9 mouse cellular contexts compared by ENCODE assay signal in genomic region chr11:101230061-101230511, GRCm38 (mm10). TPM values are rescaled to one million over a fixed set of nuclear protein-coding genes. Genes with fewer than 3 reads are reported as not detected.
DNase-seq lines count a peak whose midpoint lies in the region; ATAC-seq lines count a peak whose summit lies in the region.
"Had no signal": no experiment of that assay in that cellular context is flagged by ENCODE, and none has a peak within 500 bp of the region (broad histone marks: within the 10 kb centered on the region; RNA-seq: fewer than 3 reads in every experiment).

No protein-coding gene starts in this region.

- no peak overlapping the region for H3K4me3 ChIP-seq in neural tube, embryonic 11.5 days (ENCODE audit: low read depth, low read length)
- no peak overlapping the region for H3K4me3 ChIP-seq in intestine, embryonic 16.5 days (ENCODE audit: low read length)
- H3K4me3 ChIP-seq in midbrain, embryonic 15.5 days, result no peak overlapping the region

- WGBS in neural tube, embryonic 11.5 days, result 24% methylated on average over 2 of the region's 2 CpGs
- WGBS in intestine, embryonic 16.5 days, result 47% methylated on average over 2 of the region's 2 CpGs
- 26% methylated on average over 2 of the region's 2 CpGs for WGBS in midbrain, embryonic 15.5 days

- no peak overlapping the region; the same call in 1 of the 2 replicates for H3K4me2 ChIP-seq in neural tube, embryonic 11.5 days (ENCODE audit: low read depth)
- H3K4me2 ChIP-seq in intestine, embryonic 16.5 days (ENCODE audit: low read depth, low read length), result peak overlapping the region; percentile 51; the same call in 1 of the 2 replicates
- no peak overlapping the region for H3K4me2 ChIP-seq in midbrain, embryonic 15.5 days

- ATAC-seq in neural tube, embryonic 11.5 days (ENCODE audit: insufficient read depth, low FRiP score, low TSS enrichment), result no peak
- no peak for ATAC-seq in intestine, embryonic 16.5 days
- no peak for ATAC-seq in midbrain, embryonic 15.5 days (replicated peaks)
- ATAC-seq in erythroblast, adult 5-6 weeks (replicated peaks; ENCODE audit: low FRiP score, poor library complexity, severe bottlenecking), result no peak

- DNase-seq in neural tube, embryonic 11.5 days (ENCODE audit: low spot score), result no peak
- DNase-seq in neural tube, embryonic 10.5 days (ENCODE audit: extremely low spot score, low spot score), result no peak
- peak; percentile 75 to 88 for DNase-seq in heart, adult 18-20 months
- no peak for DNase-seq in cerebellum, adult 9-10 months
- DNase-seq in right cerebral cortex, postnatal 36 days (ENCODE audit: low spot score in 2 of 2), result no peak

- no peaks in the 10 kb centered on the region for H3K36me3 ChIP-seq in neural tube, embryonic 11.5 days (ENCODE audit: control insufficient read depth, insufficient read depth, low read length)
- no peaks in the 10 kb centered on the region for H3K36me3 ChIP-seq in intestine, embryonic 16.5 days (ENCODE audit: control insufficient read depth, insufficient read depth, low read length)
- no peaks in the 10 kb centered on the region for H3K36me3 ChIP-seq in midbrain, embryonic 15.5 days (replicated peaks)

- no peak overlapping the region for H3K9ac ChIP-seq in neural tube, embryonic 11.5 days (ENCODE audit: low read length)
- no peak overlapping the region for H3K9ac ChIP-seq in intestine, embryonic 16.5 days (ENCODE audit: low read depth, low read length)
- H3K9ac ChIP-seq in midbrain, embryonic 15.5 days, result no peak overlapping the region
- H3K9ac ChIP-seq: liver, embryonic 14.5 days had no signal

- H3K27me3 ChIP-seq in neural tube, embryonic 11.5 days (ENCODE audit: control insufficient read depth, insufficient read depth, low read length), result no peaks in the 10 kb centered on the region
- no peaks in the 10 kb centered on the region for H3K27me3 ChIP-seq in intestine, embryonic 16.5 days (replicated peaks; ENCODE audit: control insufficient read depth, insufficient read depth, low read length)
- H3K27me3 ChIP-seq in midbrain, embryonic 15.5 days (replicated peaks), result 0 out of 2 replicates have a peak, but pooled peaks cover 3% of the 10 kb centered on the region

- H3K4me1 ChIP-seq in neural tube, embryonic 11.5 days (ENCODE audit: control insufficient read depth, insufficient read depth, low read length), result peaks cover 10% of the 10 kb centered on the region
- peaks cover 33% of the 10 kb centered on the region for H3K4me1 ChIP-seq in intestine, embryonic 16.5 days (ENCODE audit: control insufficient read depth, insufficient read depth, low read length)
- peaks cover 7% of the 10 kb centered on the region for H3K4me1 ChIP-seq in midbrain, embryonic 15.5 days

- 0 out of 2 replicates have a peak overlapping the region, but pooled peaks have one; percentile 11 for H3K27ac ChIP-seq in neural tube, embryonic 11.5 days (ENCODE audit: low read depth, low read length)
- peak overlapping the region; percentile 93 for H3K27ac ChIP-seq in intestine, embryonic 16.5 days (ENCODE audit: low read length)
- H3K27ac ChIP-seq in midbrain, embryonic 15.5 days, result 0 out of 2 replicates have a peak overlapping the region, but pooled peaks have one; percentile 21
- H3K27ac ChIP-seq: liver, embryonic 14.5 days had no signal

- no peaks in the 10 kb centered on the region for H3K9me3 ChIP-seq in neural tube, embryonic 11.5 days (ENCODE audit: control insufficient read depth, low read length)
- no peaks in the 10 kb centered on the region for H3K9me3 ChIP-seq in intestine, embryonic 16.5 days (ENCODE audit: control insufficient read depth, low read length)
- no peaks in the 10 kb centered on the region for H3K9me3 ChIP-seq in midbrain, embryonic 15.5 days

RNA-seq across cellular contexts. Expression of gene Ezh1, which starts 3.8 kb away (rescaled TPM):
- 11.2 and 12.4 TPM in 2 replicates for polyA plus RNA-seq in neural tube, embryonic 11.5 days (2014; fragmentation: Nextera tagmentation; extraction: Ambion mirVana)
- 10 to 100 TPM; 29.8 to 36.4 TPM for total RNA-seq in heart, adult 18-20 months (2021)
- 16.2 and 18.8 TPM in 2 replicates for polyA plus RNA-seq in intestine, embryonic 16.5 days (2015; fragmentation: Nextera tagmentation; extraction: Ambion mirVana)
- 27.4 and 30.7 TPM in 2 replicates for polyA plus RNA-seq in midbrain, embryonic 15.5 days (2015; fragmentation: Nextera tagmentation; extraction: Ambion mirVana)
- total RNA-seq in erythroblast, adult 5-6 weeks (2015; ENCODE audit: low replicate concordance), result 161 and 177 TPM in 2 replicates
- total RNA-seq in erythroblast, adult 5-6 weeks (2017; ENCODE audit: low replicate concordance), result 208 and 251 TPM in 2 replicates

RNA-seq across cellular contexts. Expression of gene Ramp2, which starts 15.7 kb away (rescaled TPM):
- polyA plus RNA-seq in neural tube, embryonic 11.5 days (2014; fragmentation: Nextera tagmentation; extraction: Ambion mirVana), result 72.6 and 73.3 TPM in 2 replicates
- total RNA-seq in heart, adult 18-20 months (2021), result 100 to 1,000 TPM in 1 of 2 experiments, 10 to 100 TPM in 1; 74.7 to 100 TPM
- 87.8 and 95.1 TPM in 2 replicates for polyA plus RNA-seq in intestine, embryonic 16.5 days (2015; fragmentation: Nextera tagmentation; extraction: Ambion mirVana)
- polyA plus RNA-seq in midbrain, embryonic 15.5 days (2015; fragmentation: Nextera tagmentation; extraction: Ambion mirVana), result 86.5 and 103 TPM in 2 replicates
- total RNA-seq in erythroblast, adult 5-6 weeks (2015; ENCODE audit: low replicate concordance), result 2.7 TPM in 1 of 2 replicates, not detected in the other
- total RNA-seq in erythroblast, adult 5-6 weeks (2017; ENCODE audit: low replicate concordance), result not detected in 2 replicates

RNA-seq across cellular contexts. Expression of gene Vps25, which starts 23.4 kb away (rescaled TPM):
- polyA plus RNA-seq in neural tube, embryonic 11.5 days (2014; fragmentation: Nextera tagmentation; extraction: Ambion mirVana), result 124 and 126 TPM in 2 replicates
- 100 to 1,000 TPM in 1 of 2 experiments, 10 to 100 TPM in 1; 87.3 to 107 TPM for total RNA-seq in heart, adult 18-20 months (2021)
- 152 and 155 TPM in 2 replicates for polyA plus RNA-seq in intestine, embryonic 16.5 days (2015; fragmentation: Nextera tagmentation; extraction: Ambion mirVana)
- 123 and 124 TPM in 2 replicates for polyA plus RNA-seq in midbrain, embryonic 15.5 days (2015; fragmentation: Nextera tagmentation; extraction: Ambion mirVana)
- total RNA-seq in erythroblast, adult 5-6 weeks (2015; ENCODE audit: low replicate concordance), result 83.8 and 91.5 TPM in 2 replicates
- total RNA-seq in erythroblast, adult 5-6 weeks (2017; ENCODE audit: low replicate concordance), result 25.0 and 31.3 TPM in 2 replicates

RNA-seq across cellular contexts. Expression of gene Wnk4, which starts 30.3 kb away (rescaled TPM):
- polyA plus RNA-seq in neural tube, embryonic 11.5 days (2014; fragmentation: Nextera tagmentation; extraction: Ambion mirVana), result 6.4 and 7.6 TPM in 2 replicates
- total RNA-seq in heart, adult 18-20 months (2021), result 10 to 100 TPM in 1 of 2 experiments, 1 to 10 TPM in 1; 9.4 to 12.9 TPM
- polyA plus RNA-seq in intestine, embryonic 16.5 days (2015; fragmentation: Nextera tagmentation; extraction: Ambion mirVana), result 10.2 and 10.8 TPM in 2 replicates
- 7.7 and 10.7 TPM in 2 replicates for polyA plus RNA-seq in midbrain, embryonic 15.5 days (2015; fragmentation: Nextera tagmentation; extraction: Ambion mirVana)
- total RNA-seq in erythroblast, adult 5-6 weeks (2015; ENCODE audit: low replicate concordance), result 2.3 and 17.7 TPM in 2 replicates
- total RNA-seq in erythroblast, adult 5-6 weeks (2017; ENCODE audit: low replicate concordance), result 1.5 and 6.0 TPM in 2 replicates

RNA-seq across cellular contexts. Expression of gene Cntd1, which starts 48.7 kb away (rescaled TPM):
- 1.6 and 2.5 TPM in 2 replicates for polyA plus RNA-seq in neural tube, embryonic 11.5 days (2014; fragmentation: Nextera tagmentation; extraction: Ambion mirVana)
- total RNA-seq in heart, adult 18-20 months (2021), result under 1 TPM; 0.15 to 0.23 TPM
- polyA plus RNA-seq in intestine, embryonic 16.5 days (2015; fragmentation: Nextera tagmentation; extraction: Ambion mirVana), result 0.84 and 1.0 TPM in 2 replicates
- polyA plus RNA-seq in midbrain, embryonic 15.5 days (2015; fragmentation: Nextera tagmentation; extraction: Ambion mirVana), result 0.93 and 1.3 TPM in 2 replicates
- total RNA-seq in erythroblast, adult 5-6 weeks (2015; ENCODE audit: low replicate concordance), result 0.96 TPM in 1 of 2 replicates, not detected in the other
- total RNA-seq in erythroblast, adult 5-6 weeks (2017; ENCODE audit: low replicate concordance), result 2.2 and 5.4 TPM in 2 replicates

Comparison
In these comparisons a context has a peak if more than half of its experiments do, and no peak if none do; other contexts are left out.
1. DNase-seq: peak in heart, adult 18-20 months (2 of 2); none in neural tube, embryonic 11.5 days (single experiment), neural tube, embryonic 10.5 days (single experiment), cerebellum, adult 9-10 months (single experiment) and right cerebral cortex, postnatal 36 days (0 of 2).
2. H3K27ac ChIP-seq: peak in every context shown above with its lines; median percentile 93 in intestine, embryonic 16.5 days; 21 in midbrain, embryonic 15.5 days; 11 in neural tube, embryonic 11.5 days.